Mouse (Mus musculus): Measurements from ENCODE around the gene Skp2. TPM values are rescaled to one million over a fixed set of nuclear protein-coding genes. Genes with fewer than 3 reads are reported as not detected.
A peak's percentile ranks its signal among the peaks of the same experiment; 100 is the strongest.

Gene Skp2
- polyA plus RNA-seq, 1 experiment from 2014 or later = 85.9 TPM

DNA sequence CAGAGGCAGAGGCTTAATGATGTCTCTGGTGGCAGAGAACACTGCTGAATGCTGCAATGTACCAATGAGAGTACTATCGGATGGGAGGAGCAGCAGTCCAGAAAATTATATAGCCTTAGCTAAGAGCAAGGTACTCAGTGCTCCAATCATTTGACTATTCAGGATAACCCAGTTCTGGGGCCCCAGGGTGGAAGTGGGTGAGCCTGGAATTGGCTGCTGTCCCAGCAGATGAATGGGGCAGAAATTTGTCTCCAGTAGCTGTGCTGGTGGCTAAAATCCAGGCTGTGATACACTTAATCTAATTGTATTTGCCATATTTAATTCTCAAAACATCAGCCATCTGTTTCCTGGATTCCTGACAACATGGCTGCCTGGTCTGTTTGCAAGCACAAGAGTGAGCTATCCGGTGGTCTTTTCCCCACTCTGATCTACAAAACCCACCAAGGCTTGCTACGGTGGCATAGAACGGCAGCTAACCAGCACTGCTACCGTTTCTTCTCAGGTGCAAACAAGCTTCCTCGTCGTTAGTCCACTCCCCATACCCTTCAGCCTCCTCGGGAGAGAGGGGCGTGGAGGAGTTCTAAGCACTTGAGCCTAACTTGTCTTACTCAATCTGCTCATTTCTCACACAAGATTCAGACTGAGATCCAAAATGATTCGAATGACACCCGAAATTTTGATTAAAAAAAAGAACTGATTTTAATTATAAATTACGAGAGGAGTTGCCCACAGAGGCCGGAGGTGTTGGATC, 22.4 kb downstream of the Skp2 start:
- Histone ChIP-seq H3K4me3 (no peak overlapping the region), H3K4me2 (replicated peaks) (no peak overlapping the region), H3K9ac (replicated peaks) (no peak overlapping the region), H3K4me1 (peaks cover 6% of the 10 kb centered on the region; the same call in 1 of the 2 replicates), H3K27me3 (no peaks in the 10 kb centered on the region), H3K36me3 (peaks cover 69% of the 10 kb centered on the region), H3K27ac (replicated peaks) (no peak overlapping the region), H3K9me3 (no peaks in the 10 kb centered on the region)
- no peak for ATAC-seq (ENCODE audit: low FRiP score, low read depth)
- 92% methylated on average over 13 of the region's 13 CpGs for WGBS

GRCm38 (mm10) chr15:9131499-9131888, 23.7 kb downstream of the Skp2 start:
- H3K9ac ChIP-seq (replicated peaks) = no peak overlapping the region
- WGBS = 90% methylated on average over 4 of the region's 4 CpGs
- no peak overlapping the region for H3K4me3 ChIP-seq
- H3K27me3 ChIP-seq = no peaks in the 10 kb centered on the region
- no peaks in the 10 kb centered on the region for H3K9me3 ChIP-seq
- ATAC-seq (ENCODE audit: low FRiP score, low read depth) = no peak
- H3K4me1 ChIP-seq = no peaks in the 10 kb centered on the region
- peaks cover 67% of the 10 kb centered on the region for H3K36me3 ChIP-seq
- no peak overlapping the region for H3K27ac ChIP-seq (replicated peaks)
- H3K4me2 ChIP-seq (replicated peaks) = no peak overlapping the region

- Histone ChIP-seq H3K4me3 (no peak overlapping the region), H3K9me3 (no peaks in the 10 kb centered on the region), H3K4me2 (replicated peaks) (no peak overlapping the region), H3K27me3 (no peaks in the 10 kb centered on the region), H3K27ac (replicated peaks) (no peak overlapping the region), H3K9ac (replicated peaks) (no peak overlapping the region), H3K36me3 (peaks cover 67% of the 10 kb centered on the region), H3K4me1 (no peaks in the 10 kb centered on the region)
- no peak; the same call in 1 of the 2 replicates for ATAC-seq (ENCODE audit: low FRiP score, low read depth)
- WGBS = 77% methylated on average over 9 of the region's 9 CpGs
Measured at GRCm38 (mm10) chr15:9130772-9131498, 24.3 kb downstream of the Skp2 start.

GRCm38 (mm10) chr15:9127051-9127791, 28.0 kb downstream of the Skp2 start:
- Histone ChIP-seq H3K4me2 (replicated peaks) (no peak overlapping the region), H3K27ac (replicated peaks) (no peak overlapping the region), H3K4me1 (no peaks in the 10 kb centered on the region), H3K4me3 (no peak overlapping the region), H3K36me3 (peaks cover 79% of the 10 kb centered on the region), H3K9ac (replicated peaks) (no peak overlapping the region), H3K9me3 (no peaks in the 10 kb centered on the region), H3K27me3 (no peaks in the 10 kb centered on the region)
- no peak for ATAC-seq (ENCODE audit: low FRiP score, low read depth)
- 92% methylated on average over 7 of the region's 7 CpGs for WGBS

DNA sequence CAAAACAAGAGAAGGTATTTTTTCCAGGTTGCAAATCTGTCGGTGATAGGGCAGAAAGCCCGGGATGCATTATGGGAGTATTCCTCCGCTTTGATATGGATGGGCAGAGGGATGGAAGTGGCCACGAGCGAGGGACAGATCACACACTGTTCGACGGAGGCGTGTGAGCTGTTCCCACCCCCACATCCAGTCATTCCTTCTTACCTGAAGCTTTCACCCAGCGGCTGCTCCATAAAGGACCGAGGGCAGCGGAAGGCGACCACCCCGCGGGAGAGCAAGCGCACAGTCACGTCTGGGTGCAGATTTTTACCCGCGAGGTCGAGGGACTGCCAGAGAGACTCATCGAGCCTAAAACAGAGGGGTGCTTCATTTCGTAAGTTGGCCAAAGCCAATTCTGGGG, 30.4 kb downstream of the Skp2 start:
- no peak overlapping the region for H3K4me2 ChIP-seq (replicated peaks)
- no peak for ATAC-seq (ENCODE audit: low FRiP score, low read depth)

GRCm38 (mm10) chr15:9122989-9123388, 32.2 kb downstream of the Skp2 start:
- Histone ChIP-seq H3K9me3 (no peaks in the 10 kb centered on the region), H3K9ac (replicated peaks) (no peak overlapping the region), H3K4me3 (no peak overlapping the region), H3K27me3 (no peaks in the 10 kb centered on the region), H3K4me1 (no peaks in the 10 kb centered on the region), H3K27ac (replicated peaks) (no peak overlapping the region), H3K36me3 (peaks cover 77% of the 10 kb centered on the region), H3K4me2 (replicated peaks) (no peak overlapping the region)
- ATAC-seq (ENCODE audit: low FRiP score, low read depth) = no peak
- 92% methylated on average over 4 of the region's 4 CpGs for WGBS

More for the DNA sequence above, 30.4 kb downstream of the Skp2 start:
- Histone ChIP-seq H3K4me3 (no peak overlapping the region), H3K4me1 (no peaks in the 10 kb centered on the region), H3K27ac (replicated peaks) (no peak overlapping the region), H3K27me3 (no peaks in the 10 kb centered on the region), H3K9ac (replicated peaks) (no peak overlapping the region), H3K9me3 (no peaks in the 10 kb centered on the region), H3K36me3 (peaks cover 78% of the 10 kb centered on the region)
- 91% methylated on average over 21 of the region's 21 CpGs for WGBS

- peaks cover 80% of the 10 kb centered on the region for H3K36me3 ChIP-seq
- WGBS = 93% methylated on average over 2 of the region's 2 CpGs
- 0 out of 2 replicates have a peak overlapping the region, but pooled peaks have one; percentile 15 for H3K27ac ChIP-seq (replicated peaks)
- H3K9ac ChIP-seq (replicated peaks) = no peak overlapping the region
- H3K4me3 ChIP-seq = no peak overlapping the region
- no peaks in the 10 kb centered on the region for H3K4me1 ChIP-seq
- no peaks in the 10 kb centered on the region for H3K27me3 ChIP-seq
- peak; percentile 73 for ATAC-seq (ENCODE audit: low FRiP score, low read depth)
- H3K4me2 ChIP-seq (replicated peaks) = no peak overlapping the region
- H3K9me3 ChIP-seq = no peaks in the 10 kb centered on the region
Measured at GRCm38 (mm10) chr15:9120081-9120480, 35.1 kb downstream of the Skp2 start.

- Histone ChIP-seq H3K4me2 (replicated peaks) (no peak overlapping the region), H3K4me1 (no peaks in the 10 kb centered on the region), H3K27me3 (no peaks in the 10 kb centered on the region), H3K27ac (replicated peaks) (no peak overlapping the region), H3K9me3 (no peaks in the 10 kb centered on the region), H3K9ac (replicated peaks) (no peak overlapping the region), H3K4me3 (no peak overlapping the region), H3K36me3 (peaks cover 81% of the 10 kb centered on the region)
- WGBS = 91% methylated on average over 4 of the region's 4 CpGs
- ATAC-seq (ENCODE audit: low FRiP score, low read depth) = no peak
Measured at GRCm38 (mm10) chr15:9118852-9119251, 36.4 kb downstream of the Skp2 start.

GRCm38 (mm10) chr15:9114599-9114998, 40.6 kb downstream of the Skp2 start:
- no peak for ATAC-seq (ENCODE audit: low FRiP score, low read depth)
- 81% methylated on average over 5 of the region's 5 CpGs for WGBS
- Histone ChIP-seq H3K4me3 (no peak overlapping the region), H3K36me3 (peaks cover 69% of the 10 kb centered on the region), H3K4me2 (replicated peaks) (no peak overlapping the region), H3K9ac (replicated peaks) (no peak overlapping the region), H3K4me1 (no peaks in the 10 kb centered on the region), H3K27me3 (no peaks in the 10 kb centered on the region), H3K9me3 (no peaks in the 10 kb centered on the region), H3K27ac (replicated peaks) (no peak overlapping the region)

GRCm38 (mm10) chr15:9114131-9114530, 41.1 kb downstream of the Skp2 start:
- no peaks in the 10 kb centered on the region for H3K4me1 ChIP-seq
- H3K9me3 ChIP-seq = no peaks in the 10 kb centered on the region
- H3K9ac ChIP-seq (replicated peaks) = no peak overlapping the region
- no peaks in the 10 kb centered on the region for H3K27me3 ChIP-seq
- no peak overlapping the region for H3K4me2 ChIP-seq (replicated peaks)
- ATAC-seq (ENCODE audit: low FRiP score, low read depth) = no peak
- no peak overlapping the region for H3K4me3 ChIP-seq
- peaks cover 64% of the 10 kb centered on the region for H3K36me3 ChIP-seq
- 74% methylated on average over 4 of the region's 4 CpGs for WGBS
- no peak overlapping the region for H3K27ac ChIP-seq (replicated peaks)

DNA sequence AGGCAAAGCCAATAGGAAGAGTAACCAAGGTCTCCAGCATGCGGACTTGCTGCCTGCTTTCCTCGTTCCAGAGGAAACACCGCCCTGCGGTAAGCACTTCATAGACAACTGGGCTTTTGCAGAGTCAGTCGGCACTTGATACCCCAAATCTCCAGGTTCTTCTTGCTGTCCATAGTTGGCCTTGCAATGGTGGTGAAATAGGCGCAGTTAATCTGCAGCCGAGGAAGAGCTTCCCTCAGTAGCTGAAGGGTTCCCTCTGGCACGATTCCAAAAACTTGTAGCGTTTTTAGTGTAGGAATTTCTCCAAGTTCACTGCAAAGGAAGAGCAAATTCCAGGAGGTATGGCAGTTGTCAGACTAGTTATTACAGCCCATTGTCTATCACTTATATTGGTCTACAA, 41.7 kb downstream of the Skp2 start:
- no peak overlapping the region for H3K27ac ChIP-seq (replicated peaks)
- no peaks in the 10 kb centered on the region for H3K4me1 ChIP-seq
- H3K9me3 ChIP-seq = no peaks in the 10 kb centered on the region
- no peak overlapping the region for H3K4me3 ChIP-seq
- 89% methylated on average over 9 of the region's 9 CpGs for WGBS
- no peak overlapping the region for H3K9ac ChIP-seq (replicated peaks)
- peaks cover 58% of the 10 kb centered on the region for H3K36me3 ChIP-seq
- no peak overlapping the region for H3K4me2 ChIP-seq (replicated peaks)
- no peaks in the 10 kb centered on the region for H3K27me3 ChIP-seq
- no peak for ATAC-seq (ENCODE audit: low FRiP score, low read depth)

GRCm38 (mm10) chr15:9111648-9112047, 43.6 kb downstream of the Skp2 start:
- ATAC-seq (ENCODE audit: low FRiP score, low read depth) = no peak

More at GRCm38 (mm10) chr15:9111648-9112047, 43.6 kb downstream of the Skp2 start:
- Histone ChIP-seq H3K4me2 (replicated peaks) (no peak overlapping the region), H3K36me3 (peaks cover 54% of the 10 kb centered on the region), H3K27ac (replicated peaks) (no peak overlapping the region), H3K27me3 (no peaks in the 10 kb centered on the region), H3K9ac (replicated peaks) (no peak overlapping the region), H3K4me1 (no peaks in the 10 kb centered on the region), H3K4me3 (no peak overlapping the region), H3K9me3 (no peaks in the 10 kb centered on the region)
- WGBS = 90% methylated on average over 3 of the region's 3 CpGs

Data from midbrain, embryonic 12.5 days (tissue).